Mouse (Mus musculus) forebrain, embryonic 14.5 days (tissue): ENCODE measurements around the gene Cables2. TPM values are rescaled to one million over a fixed set of nuclear protein-coding genes. Genes with fewer than 3 reads are reported as not detected.
A peak's percentile ranks its signal among the peaks of the same experiment; 100 is the strongest.

ENCODE experiments used
- ATAC-seq: fragments of 200-750 bp; cut with Nextera tagmentation; 2 replicates; pipeline ENCODE4 v1.8.0; 2017; ENCODE audit warnings: mild to moderate bottlenecking, moderate library complexity
- DNase-seq: peaks from one replicate; pipeline ENCODE4 v3.0.0-alpha.2; 2015; ENCODE audit warnings: low spot score
- H3K27ac ChIP-seq: fragments of 300-500 bp; sonication (generic); 2 replicates; pipeline ENCODE4 v1.5.1; 2014; ENCODE audit warnings: low read depth, mild to moderate bottlenecking, control low read depth, low read length, moderate library complexity
- H3K27me3 ChIP-seq: fragments of 300-500 bp; sonication (generic); replicated peaks from 2 replicates; pipeline ENCODE4 v1.6.1; 2014; ENCODE audit warnings: low read length, control low read depth, mixed read lengths; ENCODE audit not compliant: control insufficient read depth, insufficient read depth
- H3K36me3 ChIP-seq: fragments of 300-500 bp; sonication (generic); 2 replicates; pipeline ENCODE4 v1.6.1; 2014; ENCODE audit warnings: low read length, control low read depth; ENCODE audit not compliant: control insufficient read depth, insufficient read depth
- H3K4me1 ChIP-seq: fragments of 300-500 bp; sonication (generic); 2 replicates; pipeline ENCODE4 v1.6.1; 2014; ENCODE audit warnings: antibody characterized with exemption, low read length, control low read depth; ENCODE audit not compliant: control insufficient read depth, insufficient read depth
- H3K4me2 ChIP-seq: fragments of 300-500 bp; sonication (generic); 2 replicates; pipeline ENCODE4 v1.6.1; 2014; ENCODE audit warnings: mild to moderate bottlenecking, control low read depth, low read length
- H3K4me3 ChIP-seq: fragments of 300-500 bp; sonication (generic); 2 replicates; pipeline ENCODE4 v1.5.1; 2014; ENCODE audit warnings: low read depth, low read length, control low read depth
- H3K9ac ChIP-seq: fragments of 300-500 bp; sonication (generic); 2 replicates; pipeline ENCODE4 v1.6.1; 2014; ENCODE audit warnings: mild to moderate bottlenecking, low read length, control low read depth, moderate library complexity
- H3K9me3 ChIP-seq: fragments of 300-500 bp; sonication (generic); replicated peaks from 2 replicates; pipeline ENCODE4 v1.6.1; 2016; ENCODE audit warnings: low read length, control low read depth, mixed read lengths; ENCODE audit not compliant: control insufficient read depth
- WGBS: fragments of 180-500 bp; shearing (Covaris S2); extraction: QIAGEN DNeasy Blood & Tissue Kit; methylation state at CpG from one replicate; pipeline ENCODE4 v1.1.7; 2014; 5-methylcytosine and 5-hydroxymethylcytosine counted together
- polyA plus RNA-seq: library from polyadenylated mRNA; unstranded; fragments of >200 nt; fragmentation: Nextera tagmentation; extraction: Ambion mirVana; gene quantifications from 2 replicates; pipeline ENCODE4 v1.2.1, GENCODE M21; 2014

The Cables2 gene
- polyA plus RNA-seq, 1 experiment from 2014 or later: 14.5 TPM

DNA sequence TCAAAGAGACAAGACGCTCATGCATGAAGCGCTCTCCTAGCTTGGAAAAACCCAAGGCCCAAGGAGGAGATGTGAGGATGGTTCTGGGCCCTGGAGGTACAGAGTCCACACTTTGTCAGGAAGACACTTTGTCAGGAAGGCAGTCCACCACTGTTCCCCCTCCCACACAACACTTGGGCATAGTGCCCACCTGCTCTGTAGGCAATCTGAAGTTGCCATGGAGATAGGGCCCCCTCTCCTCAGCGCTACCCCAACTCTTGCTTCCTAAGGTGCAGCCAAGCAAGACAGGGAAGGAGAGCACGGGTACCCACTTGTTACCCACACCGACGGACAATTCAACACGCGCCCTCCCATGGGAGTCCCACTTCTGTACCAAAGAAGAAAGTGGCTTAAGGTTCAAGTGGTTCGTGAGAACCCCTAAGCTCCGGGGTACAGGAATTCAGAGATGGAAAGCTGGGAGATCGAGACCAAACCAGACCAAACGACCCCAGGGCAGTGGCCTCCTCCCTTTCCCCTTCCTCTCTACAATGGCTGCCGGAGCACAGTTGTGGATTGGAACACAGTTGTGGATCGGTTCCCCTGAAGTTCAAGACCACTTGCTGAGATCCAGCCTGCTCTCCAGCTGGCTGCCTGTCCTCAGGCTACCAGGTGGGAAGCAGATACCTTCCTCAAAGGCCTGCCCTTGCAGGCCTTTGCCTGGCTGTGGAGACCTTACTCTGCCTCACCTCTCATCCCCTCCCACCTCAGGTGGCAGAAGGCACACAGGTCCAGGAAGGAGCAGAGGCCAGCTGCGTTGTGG lies 54.0 kb downstream of the Cables2 start:
- no peak overlapping the region for H3K4me3 ChIP-seq
- 77% methylated on average over 15 of the region's 15 CpGs for WGBS
- DNase-seq: no peak
- peaks cover 14% of the 10 kb centered on the region for H3K4me1 ChIP-seq
- no peak overlapping the region for H3K27ac ChIP-seq
- H3K27me3 ChIP-seq: no peaks in the 10 kb centered on the region
- no peak overlapping the region for H3K4me2 ChIP-seq
- no peak overlapping the region for H3K9ac ChIP-seq
- no peak for ATAC-seq
- H3K36me3 ChIP-seq: no peaks in the 10 kb centered on the region
- no peaks in the 10 kb centered on the region for H3K9me3 ChIP-seq

DNA sequence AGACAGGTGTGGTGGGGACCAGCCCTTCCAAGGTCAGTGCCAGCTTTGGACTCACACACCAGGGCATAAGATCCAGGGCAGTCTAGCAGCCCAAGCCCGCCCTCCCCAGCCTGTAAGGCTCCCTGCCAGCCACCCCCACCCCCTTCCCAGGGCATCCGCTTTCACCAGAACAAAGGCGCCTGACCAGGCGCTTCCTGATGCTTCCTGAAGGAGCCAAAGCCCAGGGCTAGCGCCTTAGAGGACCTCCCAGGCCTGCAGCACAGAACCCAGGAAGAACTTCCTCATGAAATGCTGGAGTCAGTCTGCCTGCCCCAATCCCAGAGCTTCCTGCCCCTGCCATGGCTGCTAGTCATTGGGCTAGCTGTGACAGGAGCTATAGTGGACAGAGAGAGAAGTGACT lies 54.6 kb downstream of the Cables2 start:
- WGBS: 23% methylated on average over 5 of the region's 5 CpGs
- DNase-seq: no peak

DNA sequence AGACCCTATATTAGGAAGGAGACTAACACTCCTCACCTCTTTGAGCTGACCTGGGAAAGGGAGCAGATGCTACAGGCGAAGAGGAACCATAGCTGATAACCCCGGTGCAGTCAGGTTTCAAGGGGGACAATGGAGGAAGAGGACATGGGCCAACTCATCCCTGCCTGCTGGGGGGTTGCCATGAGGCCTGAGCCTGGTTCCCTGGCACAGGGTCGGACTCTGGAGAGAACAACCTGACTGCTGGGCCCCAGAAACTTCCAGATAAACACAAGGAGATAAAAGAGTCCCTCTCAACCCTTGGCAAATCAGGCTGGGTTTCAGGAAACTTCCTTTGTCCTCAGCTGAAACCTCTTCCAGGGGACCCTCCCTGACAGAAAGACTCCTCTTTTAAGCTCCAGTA lies 55.1 kb downstream of the Cables2 start:
- Histone ChIP-seq H3K36me3 (no peaks in the 10 kb centered on the region), H3K4me2 (no peak overlapping the region), H3K27ac (peak overlapping the region; percentile 1; the same call in 1 of the 2 replicates), H3K9ac (no peak overlapping the region), H3K4me3 (no peak overlapping the region), H3K4me1 (peaks cover 14% of the 10 kb centered on the region), H3K9me3 (no peaks in the 10 kb centered on the region), H3K27me3 (no peaks in the 10 kb centered on the region)
- ATAC-seq (no peak), DNase-seq (no peak)
- WGBS: 80% methylated on average over 3 of the region's 3 CpGs

More for the DNA sequence above, 54.6 kb downstream of the Cables2 start:
- Histone ChIP-seq H3K4me2 (no peak overlapping the region), H3K4me3 (no peak overlapping the region), H3K27ac (peak overlapping the region; percentile 1; the same call in 1 of the 2 replicates), H3K27me3 (no peaks in the 10 kb centered on the region), H3K9ac (no peak overlapping the region), H3K9me3 (no peaks in the 10 kb centered on the region), H3K4me1 (peaks cover 14% of the 10 kb centered on the region), H3K36me3 (no peaks in the 10 kb centered on the region)
- no peak for ATAC-seq

DNA sequence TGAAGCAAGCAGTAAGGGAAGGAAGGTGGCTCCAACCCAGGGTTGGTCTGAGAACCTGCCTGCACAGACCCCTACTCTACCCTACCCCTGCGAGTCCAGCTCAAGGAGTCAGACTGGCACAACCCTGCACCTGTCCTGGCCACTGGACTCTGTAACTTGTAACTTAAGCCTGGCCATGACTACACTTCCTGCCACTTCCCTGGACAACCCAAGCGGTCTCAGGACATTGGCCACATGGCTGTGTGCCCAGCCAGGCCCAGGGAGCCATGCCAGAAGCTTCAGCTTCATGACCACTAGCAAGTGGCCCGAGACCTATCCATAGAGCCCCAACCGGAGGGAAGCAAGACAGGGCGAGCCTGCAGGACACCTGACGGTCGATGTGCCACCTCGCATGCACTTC lies 55.7 kb downstream of the Cables2 start:
- Histone ChIP-seq H3K9ac (no peak overlapping the region), H3K36me3 (no peaks in the 10 kb centered on the region), H3K27ac (no peak overlapping the region), H3K9me3 (no peaks in the 10 kb centered on the region), H3K27me3 (no peaks in the 10 kb centered on the region), H3K4me1 (peaks cover 14% of the 10 kb centered on the region), H3K4me3 (no peak overlapping the region), H3K4me2 (no peak overlapping the region)
- DNase-seq (no peak), ATAC-seq (no peak)
- 93% methylated on average over 8 of the region's 8 CpGs for WGBS

DNA sequence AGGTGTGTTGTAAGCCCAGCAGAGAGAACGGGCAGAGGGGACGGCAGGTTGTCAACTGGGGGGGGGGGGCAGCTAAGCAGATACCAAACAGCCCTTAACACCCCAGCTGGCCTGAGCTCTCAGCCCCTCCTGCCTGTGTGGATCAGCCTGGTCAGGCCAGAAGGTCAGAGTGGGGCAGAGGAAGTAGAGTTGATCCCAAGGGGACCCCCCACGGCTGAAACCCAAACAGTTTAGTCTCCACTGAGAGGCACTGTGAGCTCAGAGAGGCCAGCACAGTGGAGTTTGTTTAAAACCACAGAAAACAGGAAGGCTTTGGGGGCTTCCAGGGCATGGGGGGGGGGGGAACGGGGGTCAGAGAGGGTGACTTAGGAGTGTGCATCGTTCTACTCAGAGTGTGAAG lies 56.4 kb downstream of the Cables2 start:
- 75% methylated on average over 5 of the region's 5 CpGs for WGBS
- no peak overlapping the region for H3K4me3 ChIP-seq
- peaks cover 9% of the 10 kb centered on the region for H3K4me1 ChIP-seq
- H3K9me3 ChIP-seq: no peaks in the 10 kb centered on the region
- no peak overlapping the region for H3K9ac ChIP-seq
- H3K36me3 ChIP-seq: no peaks in the 10 kb centered on the region
- no peak for DNase-seq
- H3K27me3 ChIP-seq: no peaks in the 10 kb centered on the region
- no peak overlapping the region for H3K27ac ChIP-seq
- no peak for ATAC-seq
- no peak overlapping the region for H3K4me2 ChIP-seq

DNA sequence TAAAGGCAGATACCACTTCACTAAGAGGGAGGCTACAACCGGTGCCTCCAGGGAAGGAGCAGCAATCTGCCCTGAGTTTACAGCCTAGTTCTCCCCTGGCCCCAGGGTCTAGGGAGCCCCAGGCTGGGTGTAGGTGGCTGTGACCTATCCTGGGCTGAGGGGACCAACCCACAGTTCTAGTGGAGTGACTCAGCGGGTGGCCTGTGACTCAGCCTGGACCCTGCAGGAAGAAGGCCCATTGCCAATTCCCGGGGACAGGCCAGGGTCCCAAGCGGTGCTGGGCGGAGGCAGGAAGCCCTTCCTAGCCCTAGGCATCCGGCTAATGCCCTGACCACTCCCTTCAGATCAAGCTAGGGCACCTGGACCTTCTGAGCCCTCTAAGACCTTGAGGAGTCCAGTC lies 57.3 kb downstream of the Cables2 start:
- Histone ChIP-seq H3K4me3 (no peak overlapping the region), H3K27ac (no peak overlapping the region), H3K4me1 (peaks cover 9% of the 10 kb centered on the region), H3K27me3 (no peaks in the 10 kb centered on the region), H3K4me2 (no peak overlapping the region), H3K36me3 (no peaks in the 10 kb centered on the region), H3K9ac (no peak overlapping the region), H3K9me3 (no peaks in the 10 kb centered on the region)
- ATAC-seq: no peak
- 86% methylated on average over 6 of the region's 6 CpGs for WGBS
- no peak for DNase-seq

DNA sequence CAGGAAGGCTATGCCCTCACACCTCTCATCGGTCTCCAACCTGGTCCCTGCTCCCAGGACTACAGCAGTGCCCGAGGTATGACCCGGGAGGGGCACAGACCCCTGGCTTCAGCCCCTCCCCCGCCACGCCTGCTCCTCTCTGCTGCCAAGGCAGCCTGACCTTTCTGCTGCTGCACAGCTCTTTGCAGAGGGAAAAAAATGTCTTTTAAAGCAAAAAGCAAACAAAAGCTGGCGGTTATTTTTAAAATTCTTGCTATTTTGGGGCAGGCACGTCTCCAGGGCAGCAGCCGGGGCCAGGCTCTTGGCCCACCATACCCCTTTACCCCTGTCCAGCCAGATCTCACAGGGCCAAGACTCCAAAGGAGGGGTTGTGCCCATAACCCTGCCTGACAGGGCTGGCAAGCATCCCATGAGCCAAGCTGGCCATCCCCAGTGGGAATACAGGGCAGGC lies 58.3 kb downstream of the Cables2 start:
- Histone ChIP-seq H3K4me3 (no peak overlapping the region), H3K9me3 (no peaks in the 10 kb centered on the region), H3K36me3 (no peaks in the 10 kb centered on the region), H3K9ac (no peak overlapping the region), H3K27me3 (no peaks in the 10 kb centered on the region), H3K27ac (no peak overlapping the region), H3K4me1 (peaks cover 9% of the 10 kb centered on the region), H3K4me2 (no peak overlapping the region)
- 85% methylated on average over 8 of the region's 8 CpGs for WGBS
- DNase-seq: no peak
- no peak for ATAC-seq

DNA sequence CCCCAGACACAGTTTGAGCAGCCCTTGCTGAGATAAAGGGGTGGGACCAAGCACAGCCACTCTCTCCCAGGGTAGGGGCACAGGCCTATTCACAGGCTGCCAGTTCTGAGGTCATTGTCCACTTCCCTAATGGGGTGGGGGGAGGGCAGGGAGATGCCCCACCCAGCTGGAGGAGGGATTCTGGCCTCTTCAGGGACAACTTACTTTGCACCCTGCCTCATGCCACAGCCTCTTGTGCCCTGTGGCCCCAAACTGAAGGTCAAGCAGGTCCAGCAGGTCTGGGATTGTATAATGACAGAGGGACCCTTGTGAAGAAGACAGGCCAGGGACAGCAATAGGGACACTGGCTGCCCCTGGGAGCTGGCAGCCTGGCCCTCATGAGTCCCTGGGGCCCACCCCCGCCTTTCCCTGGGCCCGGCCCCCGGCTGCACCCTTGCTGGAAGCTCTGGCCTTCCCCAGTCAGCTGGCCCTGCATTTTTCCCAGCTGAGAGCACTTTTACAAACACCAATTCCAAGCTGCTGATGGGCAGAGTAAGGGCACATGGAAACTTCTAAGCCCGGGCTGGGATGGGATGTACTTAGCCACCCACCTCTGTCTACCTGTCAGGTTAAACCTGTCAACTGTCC lies 58.8 kb downstream of the Cables2 start:
- H3K4me1 ChIP-seq: peaks cover 9% of the 10 kb centered on the region
- WGBS: 78% methylated on average over 4 of the region's 4 CpGs
- no peak overlapping the region for H3K4me2 ChIP-seq
- no peak overlapping the region for H3K9ac ChIP-seq
- ATAC-seq: no peak
- no peak for DNase-seq
- H3K36me3 ChIP-seq: no peaks in the 10 kb centered on the region
- H3K4me3 ChIP-seq: no peak overlapping the region
- H3K27me3 ChIP-seq: no peaks in the 10 kb centered on the region
- no peaks in the 10 kb centered on the region for H3K9me3 ChIP-seq
- H3K27ac ChIP-seq: no peak overlapping the region

DNA sequence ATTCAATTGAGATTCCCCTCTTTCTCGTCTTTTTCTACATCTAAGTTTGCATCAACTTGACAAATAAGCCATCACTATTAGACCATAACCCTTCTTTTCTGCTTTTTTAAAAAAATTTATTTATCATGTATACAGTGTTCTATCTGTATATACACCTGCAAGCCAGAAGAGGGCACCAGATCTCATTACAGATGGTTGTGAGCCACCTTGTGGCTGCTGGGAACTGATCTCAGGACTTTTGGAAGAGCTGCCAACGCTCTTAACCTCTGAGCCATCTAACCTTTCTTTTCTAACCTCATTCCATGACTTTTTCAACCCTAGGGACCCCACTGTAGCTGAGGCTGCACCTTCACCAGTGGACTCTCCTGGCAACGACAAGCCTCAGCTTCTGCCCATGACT lies 61.0 kb downstream of the Cables2 start:
- 95% methylated on average over 3 of the region's 3 CpGs for WGBS
- Histone ChIP-seq H3K9ac (no peak overlapping the region), H3K4me1 (no peaks in the 10 kb centered on the region), H3K27me3 (no peaks in the 10 kb centered on the region), H3K4me2 (no peak overlapping the region), H3K27ac (no peak overlapping the region), H3K36me3 (no peaks in the 10 kb centered on the region), H3K9me3 (no peaks in the 10 kb centered on the region), H3K4me3 (no peak overlapping the region)
- ATAC-seq (no peak), DNase-seq (no peak)
